Mouse (Mus musculus) cerebral cortex, adult 2 months (tissue): ENCODE data around the gene Rftn1.

Source experiments
- WGBS: fragments of 180-500 bp; shearing (Covaris S2); methylation state at CpG from one replicate; pipeline ENCODE4 v1.1.7; 2018; 5-methylcytosine and 5-hydroxymethylcytosine counted together

The Rftn1 gene

DNA sequence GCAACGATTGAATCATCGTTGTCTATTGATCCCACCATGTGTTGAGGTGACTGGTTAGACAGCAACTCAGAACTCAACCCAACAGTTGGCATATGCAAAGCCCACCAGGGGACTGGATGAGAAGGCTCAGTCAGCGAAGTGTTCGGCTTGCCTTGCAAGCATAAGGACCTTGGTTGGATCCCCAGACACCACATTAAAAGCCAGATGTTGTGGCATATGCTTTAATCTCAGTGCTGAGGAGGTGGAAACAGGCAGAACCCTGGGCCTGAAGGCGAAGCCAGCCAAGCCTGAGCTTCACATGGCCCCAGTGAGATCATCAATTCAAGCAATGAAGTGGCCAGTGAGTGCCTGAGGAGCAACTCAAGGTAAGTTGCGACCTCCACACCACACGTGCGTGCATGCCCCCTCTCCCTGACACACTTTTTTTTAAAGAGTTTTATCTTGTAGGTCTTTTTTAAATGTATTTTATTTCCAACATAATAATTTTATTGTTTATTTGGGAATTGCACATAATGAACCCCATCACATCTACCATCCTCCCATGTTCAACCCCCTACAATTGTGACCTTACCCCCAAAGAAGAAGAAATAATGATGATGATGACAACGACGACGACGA is 11.5 kb upstream of the Rftn1 start:
- WGBS, result 90% methylated on average over 12 of the region's 12 CpGs

DNA sequence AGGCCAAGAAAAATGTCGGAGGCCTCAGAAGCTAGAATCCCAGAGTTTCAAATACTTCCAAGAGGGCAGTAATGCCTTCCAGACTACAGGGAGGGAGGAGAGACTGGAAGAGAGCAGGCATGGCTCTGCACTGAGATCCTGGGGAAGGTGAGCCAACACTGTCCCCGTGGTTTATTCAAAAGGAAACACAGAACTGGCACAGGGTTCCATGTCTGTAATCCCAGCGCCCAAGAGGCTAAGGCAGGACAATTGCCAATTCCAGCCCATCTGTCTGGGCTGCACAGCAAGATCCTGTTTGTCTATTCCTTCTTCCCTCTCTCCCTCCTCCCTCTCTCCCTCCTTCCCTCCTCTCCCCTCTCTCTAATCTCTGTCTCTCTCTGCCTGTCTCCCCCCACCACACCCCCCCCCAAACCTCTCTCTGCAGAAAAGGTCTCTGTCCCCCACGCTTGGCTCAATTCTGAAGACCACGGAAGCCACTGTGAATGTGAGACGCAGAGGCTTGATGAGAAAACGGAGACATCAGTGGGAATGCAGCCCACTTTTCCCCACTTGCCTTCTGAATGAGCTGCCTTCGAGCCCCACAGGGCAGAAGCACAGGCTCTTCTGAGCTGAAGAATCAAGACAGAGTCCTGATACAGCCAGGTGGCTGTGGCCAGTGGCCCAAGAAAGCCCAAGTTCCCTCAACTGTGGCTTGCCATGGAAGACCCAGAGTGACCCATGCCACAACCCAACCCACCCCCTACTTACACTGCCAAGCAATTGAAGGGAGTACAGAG is 8.8 kb upstream of the Rftn1 start:
- 60% methylated on average over 8 of the region's 8 CpGs for WGBS

DNA sequence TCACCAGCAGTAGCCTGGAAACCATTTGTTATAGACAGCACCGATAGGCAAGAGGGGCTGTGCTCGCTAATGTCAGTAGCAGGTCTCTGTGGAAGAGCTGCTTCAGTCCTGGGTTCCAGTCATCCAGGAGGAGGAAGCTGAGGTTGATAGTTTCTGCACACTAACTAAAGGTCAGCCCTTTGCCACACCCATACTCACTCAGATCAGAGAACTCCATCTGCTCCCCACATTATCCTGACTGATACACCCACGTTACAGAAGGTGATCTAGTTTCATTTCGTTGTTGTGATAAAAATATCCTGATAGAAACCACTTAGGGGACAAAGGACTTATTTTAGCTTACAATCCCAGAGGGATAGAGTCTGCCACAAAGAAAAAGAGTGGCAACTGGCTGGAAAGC is 7.1 kb upstream of the Rftn1 start:
- 72% methylated on average over 4 of the region's 4 CpGs for WGBS

DNA sequence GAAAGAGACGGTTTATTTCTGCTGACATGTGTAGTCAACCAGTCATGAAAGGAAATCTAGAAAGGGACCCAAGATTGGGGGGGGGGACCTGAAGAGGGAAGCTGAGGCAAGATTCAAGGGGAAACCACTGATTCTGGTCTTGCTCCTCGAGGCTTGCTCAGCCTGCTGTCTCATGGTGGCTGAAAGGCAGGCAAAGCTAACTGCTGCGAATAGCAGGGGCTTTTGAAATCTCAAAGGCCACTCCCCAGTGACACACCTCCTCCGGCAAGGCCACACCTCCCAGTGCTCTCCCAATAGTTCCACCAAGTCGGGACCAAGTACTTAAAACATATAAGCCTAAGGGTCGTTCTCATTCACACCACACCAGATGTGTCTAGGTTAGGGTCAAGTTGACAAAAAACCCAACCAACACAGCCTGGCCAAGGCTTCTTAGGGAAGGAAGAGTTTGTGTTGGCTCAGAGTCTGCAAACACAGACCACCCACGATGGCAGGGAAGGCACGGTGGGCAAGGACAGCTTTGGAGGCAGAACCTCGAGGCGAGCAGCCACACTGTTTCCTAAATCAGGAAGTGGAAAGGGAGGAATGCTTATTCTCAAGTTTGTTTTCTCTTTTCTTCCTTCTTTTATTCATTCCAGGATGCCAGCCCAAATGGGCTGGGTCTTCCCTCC is 5.7 kb upstream of the Rftn1 start:
- WGBS, result 66% methylated on average over 10 of the region's 10 CpGs

DNA sequence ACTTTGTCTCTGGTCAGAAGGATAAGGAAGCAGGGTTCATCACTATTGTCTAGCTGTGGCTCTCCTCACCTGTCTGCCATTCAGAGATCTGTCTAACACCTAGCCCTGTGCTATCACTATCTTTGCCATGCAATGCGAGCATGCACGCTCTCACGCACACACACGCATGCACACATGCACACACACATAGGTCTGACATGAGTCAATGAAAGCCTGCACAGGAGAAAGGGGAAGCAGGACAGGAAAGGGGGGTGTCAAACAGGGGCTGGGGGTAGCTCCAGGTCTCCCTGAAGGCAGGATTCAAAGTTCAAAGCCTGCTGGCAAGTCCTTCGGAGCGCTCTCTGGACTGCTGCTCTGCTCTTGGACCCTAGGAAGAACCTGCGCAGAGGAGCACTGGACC is 4.9 kb upstream of the Rftn1 start:
- 98% methylated on average over 7 of the region's 7 CpGs for WGBS

DNA sequence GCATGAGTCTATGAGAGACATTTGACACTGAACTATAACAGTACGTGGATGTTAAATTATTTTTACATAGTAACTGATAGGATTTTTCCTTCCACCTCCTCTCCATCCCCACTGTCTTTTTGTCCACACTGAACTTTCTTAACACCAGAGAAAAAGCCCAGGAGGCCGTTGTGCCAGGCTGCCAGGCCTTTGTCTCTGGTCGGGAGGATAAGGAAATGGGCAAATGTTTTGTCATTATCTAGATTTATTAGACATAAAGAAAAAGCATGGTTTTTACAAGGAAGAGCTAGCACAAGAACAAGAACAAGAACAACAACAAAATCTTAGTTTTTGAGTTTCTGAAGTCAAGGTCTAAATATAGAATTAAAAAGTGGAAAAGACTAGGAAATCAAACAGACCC is 4.1 kb upstream of the Rftn1 start:
- WGBS, result 82% methylated on average over 3 of the region's 3 CpGs

DNA sequence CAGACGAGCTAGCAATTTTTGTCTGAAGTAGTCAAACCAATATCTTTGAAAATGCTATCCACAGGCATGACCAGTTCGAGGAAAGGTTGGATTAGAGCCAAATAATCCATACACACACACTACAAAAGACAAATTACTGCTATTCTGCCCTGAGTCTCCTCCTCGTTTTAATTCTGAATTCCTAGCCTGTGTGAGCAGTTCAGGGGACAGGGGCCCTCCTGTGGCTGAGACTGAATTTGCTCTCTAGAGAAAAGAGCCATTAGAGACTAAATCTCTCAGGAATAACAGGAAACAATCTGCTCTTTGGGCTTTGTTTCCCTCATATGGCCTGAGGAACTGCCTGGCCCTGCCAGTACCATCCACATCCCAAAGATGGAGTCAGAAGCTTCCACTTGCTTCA is 3.2 kb upstream of the Rftn1 start:
- WGBS, result 51% methylated on average over 3 of the region's 3 CpGs

DNA sequence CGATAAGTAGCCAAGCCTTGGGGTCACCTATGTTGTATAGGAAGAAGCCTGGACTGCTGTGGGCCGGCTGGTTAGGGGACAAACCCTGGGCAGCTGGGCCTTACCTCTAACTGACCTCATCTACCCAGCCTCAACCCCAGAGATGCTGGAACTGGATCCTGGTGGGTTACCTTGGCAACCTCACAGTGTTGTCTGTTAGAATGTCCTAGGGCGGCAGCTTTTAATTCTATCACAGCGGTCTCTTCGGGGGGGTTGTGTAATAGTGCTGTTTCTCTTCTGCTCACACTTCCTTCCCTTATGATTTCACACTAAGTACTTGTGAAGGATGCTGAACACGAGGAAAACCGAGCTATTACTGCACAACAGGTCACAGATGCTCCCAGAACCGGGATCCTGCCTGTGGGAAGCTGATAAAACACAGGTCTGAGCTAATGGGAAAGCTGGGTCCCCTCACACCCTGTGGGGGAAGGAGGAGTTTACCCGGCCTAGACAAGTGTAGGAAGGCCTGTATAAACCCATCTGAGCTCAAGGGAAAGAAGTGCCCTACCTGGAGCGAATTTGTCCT is 2.0 kb upstream of the Rftn1 start:
- 77% methylated on average over 10 of the region's 10 CpGs for WGBS

DNA sequence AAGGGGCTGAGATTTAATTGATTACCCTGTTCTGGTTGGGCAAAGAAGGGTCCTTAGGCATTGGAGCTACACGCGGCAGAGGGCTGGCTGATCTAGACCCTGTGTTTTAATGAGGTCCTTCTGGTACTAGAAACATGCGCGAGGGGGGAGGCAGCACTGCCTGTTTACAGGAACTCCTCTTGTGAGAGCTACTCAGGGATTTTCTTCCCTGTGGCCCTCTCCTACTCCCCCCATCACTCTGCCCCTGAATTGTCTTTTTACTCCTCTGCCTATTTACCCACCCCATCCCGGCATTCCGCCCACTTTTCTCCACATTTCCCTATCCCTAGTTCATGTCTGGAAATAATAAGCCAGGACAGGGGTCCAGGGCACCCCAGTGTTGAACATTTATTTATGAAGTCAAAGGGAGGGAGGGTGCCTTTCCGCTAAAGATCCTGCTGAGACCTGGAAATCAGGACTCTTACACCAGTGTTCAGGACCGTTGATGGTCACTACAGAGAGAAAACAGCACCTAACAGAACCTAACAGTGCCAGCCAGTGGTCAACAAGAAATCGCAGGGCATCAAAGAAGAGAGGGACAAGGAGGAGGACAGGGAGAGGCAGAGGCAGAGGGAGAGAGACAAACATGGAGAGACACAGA is 964 bp upstream of the Rftn1 start:
- 91% methylated on average over 9 of the region's 9 CpGs for WGBS

DNA sequence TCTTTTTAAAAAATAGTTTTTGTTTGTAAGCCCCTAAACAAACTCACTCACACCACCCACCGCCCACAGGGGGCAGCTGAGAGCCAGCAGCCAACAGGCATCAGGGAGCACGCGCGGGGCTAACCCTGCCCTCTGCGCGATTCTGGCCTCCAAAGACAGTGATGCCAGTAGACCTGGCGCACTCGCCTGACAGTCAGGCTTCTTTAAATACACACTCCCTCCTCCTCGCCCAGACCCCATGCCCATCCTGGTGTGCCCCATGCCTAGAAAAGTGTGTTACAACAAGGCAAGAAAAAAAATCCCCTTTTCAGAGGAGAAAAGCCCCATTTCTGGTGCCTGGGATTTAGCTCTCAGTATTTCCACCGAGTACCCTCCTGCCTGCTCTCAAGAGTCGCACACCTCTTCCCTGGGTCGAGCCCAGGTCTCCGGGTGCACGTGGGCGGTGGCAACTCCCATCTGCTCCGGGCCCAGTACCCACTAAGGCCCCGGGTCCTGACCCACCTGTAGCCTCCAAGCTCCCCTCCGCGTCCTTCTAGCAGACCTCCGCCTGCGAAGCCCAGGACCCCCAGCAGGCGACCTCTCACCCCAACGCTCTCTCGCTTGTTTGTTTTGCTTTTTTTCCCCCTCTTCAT is 977 bp downstream of the Rftn1 start:
- 13% methylated on average over 24 of the region's 24 CpGs for WGBS

DNA sequence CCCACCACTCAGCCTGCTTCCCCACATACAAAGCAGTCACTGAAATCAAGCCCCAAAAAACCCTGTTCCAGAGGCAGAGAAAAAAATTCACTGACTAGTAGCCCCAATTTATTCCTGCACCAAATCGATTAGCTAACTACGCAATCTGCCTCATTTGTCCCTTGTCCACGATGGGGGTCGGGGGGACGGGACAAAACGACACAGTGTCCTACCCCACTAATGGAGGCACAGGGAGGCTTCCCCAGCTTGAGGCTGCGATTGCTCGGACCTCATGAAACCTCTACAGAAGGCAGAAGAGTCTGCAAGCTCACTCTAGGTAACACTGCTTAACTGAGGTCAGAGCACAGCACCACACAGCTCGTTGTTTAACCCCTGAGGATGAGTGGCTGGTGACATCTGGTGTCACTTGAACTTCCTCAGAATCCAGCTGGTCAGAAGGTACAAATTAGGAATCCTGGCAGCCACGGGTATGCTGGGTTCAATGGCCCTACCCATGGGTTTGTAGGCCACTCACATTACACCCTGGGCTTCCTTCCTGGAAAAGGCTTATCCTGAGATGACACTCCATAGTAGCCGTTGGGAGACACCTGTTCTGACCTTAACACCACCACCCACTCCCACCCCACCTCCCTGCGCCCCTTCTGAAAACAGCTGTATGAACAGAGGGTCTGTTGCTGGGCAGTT is 1.7 kb downstream of the Rftn1 start:
- WGBS, result 86% methylated on average over 12 of the region's 12 CpGs

DNA sequence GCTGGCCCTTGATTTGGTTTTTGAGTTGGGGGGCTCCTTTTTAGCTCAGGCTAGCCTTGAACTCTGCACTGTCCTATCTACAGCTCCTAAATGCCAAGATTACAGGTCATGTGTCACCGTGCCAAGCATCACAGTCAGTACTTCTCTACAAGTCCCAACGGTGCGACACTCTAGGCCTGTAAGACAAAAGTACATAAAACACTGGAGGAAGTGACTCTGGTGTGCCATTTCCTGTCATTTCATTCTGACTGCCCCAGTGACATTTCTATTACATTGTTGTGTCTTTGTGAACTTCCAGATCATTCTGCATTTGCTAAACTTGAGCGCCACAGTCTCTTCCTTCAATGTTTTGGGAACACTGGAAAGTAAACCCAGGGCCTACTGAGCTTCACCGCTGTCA is 4.9 kb downstream of the Rftn1 start:
- 83% methylated on average over 5 of the region's 5 CpGs for WGBS

DNA sequence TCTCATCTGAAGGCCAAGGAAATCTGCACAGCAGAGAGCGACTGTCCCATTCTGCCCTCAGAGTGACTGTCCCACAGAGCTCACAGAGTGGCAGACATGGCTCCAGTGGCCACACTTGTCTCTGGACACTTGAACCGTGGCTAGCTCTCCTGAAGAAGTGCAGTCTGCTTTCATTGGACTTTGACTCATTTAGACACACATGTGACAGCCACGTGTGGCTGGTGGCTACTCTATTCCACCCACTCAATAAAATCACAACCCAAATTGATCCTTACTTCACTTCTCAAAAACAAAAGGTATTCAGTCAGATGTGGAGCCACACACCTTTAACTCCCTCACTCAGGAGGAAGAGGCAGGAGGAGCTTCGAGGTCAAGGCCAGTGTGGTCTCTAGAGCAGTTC is 5.4 kb downstream of the Rftn1 start:
- 82% methylated on average over 4 of the region's 4 CpGs for WGBS

DNA sequence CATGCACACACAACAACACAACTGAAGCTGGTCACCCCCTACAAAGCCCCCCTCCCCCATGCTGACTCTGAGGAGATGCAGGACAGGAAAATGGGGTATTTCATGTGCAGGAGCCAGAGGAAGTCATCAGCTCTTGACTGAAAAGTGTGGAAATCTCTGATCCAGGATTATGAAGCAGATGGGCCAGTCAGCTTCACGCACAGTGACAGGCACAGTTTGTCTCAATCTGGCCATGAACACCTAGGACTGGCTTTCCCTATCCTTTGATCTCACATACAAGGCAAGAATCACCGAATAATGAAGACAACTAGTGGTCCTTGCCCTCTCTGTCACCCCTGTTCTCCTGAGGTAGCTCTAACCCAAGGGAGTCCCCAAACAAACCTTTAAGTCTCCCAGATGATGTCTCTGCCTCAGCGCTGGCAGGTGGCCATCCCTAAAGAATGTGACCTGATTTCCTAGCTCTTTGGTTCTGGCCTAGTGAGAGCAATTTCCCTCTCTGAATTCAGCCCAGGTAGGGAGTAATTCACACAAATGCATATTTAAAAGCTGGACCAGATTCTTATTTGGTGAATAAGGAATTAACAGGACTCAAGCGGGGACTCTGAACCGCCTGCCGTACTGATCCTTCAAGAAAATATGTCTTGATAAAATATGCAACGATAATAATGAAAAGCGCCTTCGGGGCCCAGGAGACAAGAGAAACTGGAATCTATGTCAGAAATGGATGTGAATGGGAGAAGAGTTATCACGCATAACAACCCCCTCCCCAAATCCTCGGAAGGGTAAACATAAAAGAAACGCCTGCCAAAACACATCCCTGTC is 6.0 kb downstream of the Rftn1 start:
- 82% methylated on average over 12 of the region's 12 CpGs for WGBS

DNA sequence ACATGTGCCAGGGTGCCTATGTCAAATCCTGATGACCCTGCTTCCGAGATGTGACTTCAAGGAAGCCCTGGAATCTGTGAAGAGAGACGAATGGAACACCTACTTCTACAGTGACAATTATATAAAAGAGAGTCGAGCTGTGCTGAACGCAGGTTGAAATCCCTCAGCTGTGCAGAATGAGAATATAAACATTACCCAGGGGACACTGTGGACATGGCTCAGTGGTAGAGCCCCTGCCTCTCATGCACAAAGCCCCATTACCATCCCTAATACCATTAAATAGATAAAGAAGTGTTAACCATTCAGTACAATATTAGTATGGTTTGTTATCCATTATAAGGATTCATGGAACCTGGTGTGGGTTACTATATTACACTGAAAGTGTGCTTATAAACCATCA is 7.2 kb downstream of the Rftn1 start:
- 85% methylated on average over 4 of the region's 4 CpGs for WGBS

DNA sequence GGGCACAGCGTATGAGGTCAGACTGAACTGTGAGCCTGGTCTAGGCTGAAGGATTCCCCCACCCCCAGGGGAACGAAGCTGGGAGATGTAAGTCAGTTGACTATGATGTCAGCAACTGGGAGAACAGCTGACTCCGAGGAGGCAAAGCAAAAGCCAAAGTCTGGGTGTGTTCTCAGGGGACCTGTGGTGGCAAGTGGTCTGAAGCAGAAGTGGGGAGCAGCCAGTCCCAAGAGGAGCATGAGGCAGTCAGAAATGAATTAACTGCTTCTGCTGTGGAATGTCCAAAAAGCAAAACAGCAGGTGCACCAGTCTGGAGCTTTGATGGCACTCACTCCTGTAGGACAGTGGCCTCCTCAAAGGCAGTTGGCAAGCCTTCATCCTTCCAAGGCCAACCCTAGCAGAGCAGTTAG is 7.9 kb downstream of the Rftn1 start:
- WGBS, result 62% methylated on average over 3 of the region's 3 CpGs

DNA sequence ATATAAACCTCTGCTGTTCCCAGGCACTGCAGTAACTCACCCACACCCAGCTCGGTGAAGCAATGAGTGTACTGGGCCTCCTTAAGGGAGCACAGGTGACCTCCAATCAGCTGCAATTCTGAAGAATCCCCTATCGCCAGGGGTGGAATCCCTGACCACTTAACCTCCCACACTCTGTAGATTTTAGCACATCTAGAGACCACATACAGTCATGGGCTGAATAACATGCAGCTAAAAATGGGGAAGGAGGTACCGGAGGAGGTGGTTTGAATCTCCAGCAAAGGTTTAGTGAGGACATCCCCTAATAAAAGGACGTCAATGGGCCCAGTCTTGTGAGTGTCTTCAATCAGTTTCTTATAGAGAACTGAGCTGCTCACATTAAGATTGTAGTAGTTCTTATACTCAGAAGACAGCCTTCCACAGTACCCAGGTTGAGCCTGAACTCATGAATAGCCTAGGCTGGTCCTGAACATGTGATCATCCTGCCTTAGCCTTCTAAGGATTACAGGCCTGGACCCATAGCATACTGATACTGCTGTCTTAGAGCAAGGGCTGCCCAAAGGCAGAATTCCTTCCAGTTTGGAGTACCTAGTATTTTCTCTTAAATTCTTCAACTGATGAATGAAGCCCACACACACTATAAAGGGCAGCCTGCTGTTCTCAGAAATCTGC is 9.4 kb downstream of the Rftn1 start:
- WGBS, result 90% methylated on average over 4 of the region's 4 CpGs

DNA sequence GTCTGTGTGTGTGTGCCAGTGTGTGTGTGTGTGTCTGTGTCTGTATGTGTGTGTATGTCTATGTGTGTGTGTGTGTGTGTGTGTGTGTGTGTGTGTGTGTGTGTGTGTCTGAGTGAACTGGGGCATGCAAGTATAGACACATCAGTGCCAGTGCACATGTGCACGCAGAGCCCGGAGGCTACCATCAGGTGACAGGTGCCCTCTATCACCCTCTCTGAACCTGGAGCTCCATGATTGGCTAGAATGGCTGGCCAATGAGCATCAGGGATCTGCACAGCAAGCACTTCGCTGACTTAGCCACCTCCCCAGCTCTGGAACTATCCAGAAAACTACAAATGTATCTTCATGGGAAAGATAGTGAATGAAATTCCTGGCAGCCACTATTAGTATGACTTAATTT is 16.7 kb downstream of the Rftn1 start:
- 98% methylated on average over 3 of the region's 3 CpGs for WGBS

DNA sequence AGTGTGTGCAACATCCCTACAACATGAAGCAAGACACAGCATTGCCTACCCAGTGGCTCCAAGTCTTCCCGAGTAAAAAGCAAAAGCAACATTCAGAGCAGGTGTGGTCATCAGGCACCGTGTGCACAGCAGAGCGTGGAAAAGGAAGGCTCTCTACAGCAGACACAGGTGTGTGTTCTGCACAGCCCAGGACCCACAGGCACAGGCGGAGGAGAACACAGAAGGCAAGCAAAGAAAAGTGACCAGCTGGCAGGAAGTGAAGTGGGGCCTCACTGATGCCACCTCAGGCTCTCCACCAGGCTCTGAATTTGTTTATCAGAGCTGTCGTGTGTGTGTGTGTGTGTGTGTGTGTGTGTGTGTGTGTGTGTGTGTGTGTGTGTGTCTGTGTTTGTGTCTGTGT is 17.1 kb downstream of the Rftn1 start:
- 92% methylated on average over 5 of the region's 5 CpGs for WGBS

DNA sequence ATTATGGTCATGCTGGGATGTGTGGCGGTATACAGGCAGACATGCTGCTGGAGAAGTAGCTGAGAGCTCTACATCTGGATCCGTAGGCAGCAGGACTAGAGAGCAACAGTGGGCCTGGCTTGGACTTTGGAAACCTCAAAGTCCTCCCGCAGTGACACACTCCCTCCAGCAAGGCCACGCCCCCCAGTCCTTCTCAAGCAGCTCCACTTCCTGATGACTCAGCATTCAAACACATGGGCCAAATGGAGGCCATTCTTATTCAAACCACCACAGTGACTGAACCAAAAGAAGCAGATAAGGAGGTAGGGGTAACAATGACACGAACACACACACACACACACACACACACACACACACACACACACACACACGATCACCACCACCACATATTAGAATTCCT is 17.7 kb downstream of the Rftn1 start:
- WGBS, result over 99% methylated on average over 6 of the region's 6 CpGs
